Mouse (Mus musculus) hindbrain, embryonic 12.5 days (tissue): ENCODE data around the gene Sergef. TPM values are rescaled to one million over a fixed set of nuclear protein-coding genes. Genes with fewer than 3 reads are reported as not detected.

Experiments used
- ATAC-seq: fragments of 200-750 bp; cut with Nextera tagmentation; 2 replicates; pipeline ENCODE4 v1.8.0; 2017; ENCODE audit warnings: moderate TSS enrichment; ENCODE audit not compliant: low FRiP score
- H3K27ac ChIP-seq: fragments of 300-500 bp; sonication (generic); 2 replicates; pipeline ENCODE4 v1.5.1; 2016; ENCODE audit warnings: mild to moderate bottlenecking
- H3K27me3 ChIP-seq: fragments of 300-500 bp; sonication (generic); 2 replicates; pipeline ENCODE4 v1.6.1; 2016; ENCODE audit warnings: mild to moderate bottlenecking
- H3K36me3 ChIP-seq: fragments of 300-500 bp; sonication (generic); 2 replicates; pipeline ENCODE4 v1.6.1; 2016; ENCODE audit warnings: mild to moderate bottlenecking
- H3K4me1 ChIP-seq: fragments of 300-500 bp; sonication (generic); 2 replicates; pipeline ENCODE4 v1.6.1; 2016
- H3K4me2 ChIP-seq: fragments of 300-500 bp; sonication (generic); replicated peaks from 2 replicates; pipeline ENCODE4 v1.6.1; 2016; ENCODE audit warnings: mild to moderate bottlenecking
- H3K4me3 ChIP-seq: fragments of 300-500 bp; sonication (generic); 2 replicates; pipeline ENCODE4 v1.5.1; 2016; ENCODE audit warnings: mild to moderate bottlenecking
- H3K9ac ChIP-seq: fragments of 300-500 bp; sonication (generic); 2 replicates; pipeline ENCODE4 v1.6.1; 2016; ENCODE audit warnings: mild to moderate bottlenecking, moderate library complexity
- H3K9me3 ChIP-seq: fragments of 300-500 bp; sonication (generic); replicated peaks from 2 replicates; pipeline ENCODE4 v1.6.1; 2016; ENCODE audit warnings: mild to moderate bottlenecking
- WGBS: fragments of 180-500 bp; shearing (Covaris S2); methylation state at CpG from one replicate; pipeline ENCODE4 v1.1.7; 2016; 5-methylcytosine and 5-hydroxymethylcytosine counted together
- polyA plus RNA-seq: library from polyadenylated mRNA; unstranded; fragments of >200 nt; fragmentation: Nextera tagmentation; extraction: Ambion mirVana; gene quantifications from 2 replicates; pipeline ENCODE4 v1.2.1, GENCODE M21; 2016

Gene Sergef
- polyA plus RNA-seq, 1 experiment from 2014 or later, result 18.9 TPM

DNA sequence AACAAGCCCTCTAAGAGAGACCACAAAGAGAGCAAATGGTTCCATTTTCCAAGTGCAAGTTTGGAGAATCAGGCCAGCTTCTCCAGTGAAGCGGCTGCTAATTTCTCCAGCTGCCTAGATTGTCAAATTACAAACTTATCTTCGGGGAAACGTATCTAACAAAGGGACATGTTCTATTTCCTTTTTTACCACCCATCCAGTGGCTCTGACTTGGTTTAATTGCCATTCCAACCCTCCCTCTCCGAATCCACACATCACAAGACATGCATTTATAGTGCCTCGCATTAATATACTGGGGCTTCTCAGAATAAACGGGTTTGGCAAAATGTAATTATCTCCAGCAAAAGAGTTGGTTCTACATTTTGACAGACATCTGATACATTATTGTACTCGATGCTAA lies 88.4 kb downstream of the Sergef start:
- 87% methylated on average over 7 of the region's 7 CpGs for WGBS
- Histone ChIP-seq H3K9me3 (no peaks in the 10 kb centered on the region), H3K27ac (0 out of 2 replicates have a peak overlapping the region, but pooled peaks have one; percentile 67), H3K4me2 (no peak overlapping the region), H3K4me3 (no peak overlapping the region), H3K9ac (no peak overlapping the region), H3K4me1 (peaks cover 28% of the 10 kb centered on the region), H3K36me3 (no peaks in the 10 kb centered on the region), H3K27me3 (no peaks in the 10 kb centered on the region)
- no peak for ATAC-seq

- Histone ChIP-seq H3K9me3 (no peaks in the 10 kb centered on the region), H3K9ac (no peak overlapping the region), H3K4me3 (no peak overlapping the region), H3K4me2 (no peak overlapping the region), H3K27ac (no peak overlapping the region), H3K36me3 (no peaks in the 10 kb centered on the region), H3K4me1 (peaks cover 15% of the 10 kb centered on the region), H3K27me3 (no peaks in the 10 kb centered on the region)
- WGBS, result 82% methylated on average over 3 of the region's 3 CpGs
- no peak for ATAC-seq
These were observed 91.5 kb downstream of the Sergef start for GRCm38 (mm10) chr7:46548124-46548523.

- no peak overlapping the region for H3K9ac ChIP-seq
- no peaks in the 10 kb centered on the region for H3K27me3 ChIP-seq
- peaks cover 12% of the 10 kb centered on the region for H3K4me1 ChIP-seq
- ATAC-seq, result no peak
- no peaks in the 10 kb centered on the region for H3K9me3 ChIP-seq
- no peak overlapping the region for H3K27ac ChIP-seq
- H3K36me3 ChIP-seq, result no peaks in the 10 kb centered on the region
- H3K4me2 ChIP-seq, result no peak overlapping the region
- no peak overlapping the region for H3K4me3 ChIP-seq
- WGBS, result 95% methylated on average over 3 of the region's 3 CpGs
These were observed 92.0 kb downstream of the Sergef start for GRCm38 (mm10) chr7:46547642-46548041.

DNA sequence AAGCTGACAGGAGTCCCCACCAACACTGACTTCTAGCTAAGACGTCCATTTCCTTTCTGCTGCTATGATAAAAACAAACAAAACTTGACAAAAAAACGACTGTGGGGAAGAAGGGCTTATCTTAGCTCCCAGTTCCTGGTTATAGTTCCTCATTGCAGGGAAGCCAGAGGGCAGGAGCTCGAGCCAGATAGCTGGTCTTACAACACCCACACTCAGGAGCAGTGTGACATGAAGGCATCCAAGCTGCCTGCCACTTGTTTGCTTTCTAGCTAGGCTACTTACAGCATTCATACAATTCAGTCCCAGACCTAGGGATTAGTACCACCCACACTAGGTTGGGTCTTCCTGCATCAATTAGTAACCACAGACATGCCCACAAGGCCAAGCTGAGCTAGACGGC lies 93.1 kb downstream of the Sergef start:
- Histone ChIP-seq H3K9ac (no peak overlapping the region), H3K4me2 (no peak overlapping the region), H3K4me1 (peaks cover under 1% of the 10 kb centered on the region; the same call in 1 of the 2 replicates), H3K9me3 (no peaks in the 10 kb centered on the region), H3K27me3 (no peaks in the 10 kb centered on the region), H3K27ac (no peak overlapping the region), H3K4me3 (no peak overlapping the region), H3K36me3 (peaks cover 4% of the 10 kb centered on the region; the same call in 1 of the 2 replicates)
- WGBS, result 60% methylated on average over 4 of the region's 4 CpGs
- ATAC-seq, result no peak

DNA sequence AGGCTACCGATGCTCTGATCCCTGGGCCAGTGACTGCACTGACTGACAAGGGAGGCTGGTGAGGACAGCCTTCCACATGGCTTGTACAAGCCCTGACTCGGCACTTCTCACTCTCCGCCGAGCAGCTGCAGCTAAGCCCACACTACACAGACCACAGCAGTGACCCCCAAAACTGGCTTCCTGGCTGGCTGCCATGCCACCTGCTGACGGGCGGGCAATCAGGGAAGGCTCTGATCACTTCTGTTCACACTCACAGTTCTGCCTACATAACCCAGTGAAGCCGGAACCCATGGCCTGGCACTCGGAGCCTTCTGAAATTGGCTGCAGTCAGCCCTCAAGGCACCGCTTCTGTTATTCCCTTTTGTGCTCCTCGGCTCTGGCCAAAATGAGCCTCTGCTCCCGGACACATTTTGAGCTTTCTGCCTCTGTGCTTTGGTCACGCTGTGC lies 95.4 kb downstream of the Sergef start:
- Histone ChIP-seq H3K27ac (no peak overlapping the region), H3K4me3 (no peak overlapping the region), H3K4me2 (no peak overlapping the region), H3K4me1 (no peaks in the 10 kb centered on the region), H3K9ac (no peak overlapping the region), H3K27me3 (no peaks in the 10 kb centered on the region), H3K9me3 (no peaks in the 10 kb centered on the region), H3K36me3 (peaks cover 4% of the 10 kb centered on the region; the same call in 1 of the 2 replicates)
- WGBS, result 72% methylated on average over 12 of the region's 12 CpGs
- ATAC-seq, result no peak

GRCm38 (mm10) chr7:46542117-46542516 lies 97.5 kb downstream of the Sergef start:
- Histone ChIP-seq H3K9ac (no peak overlapping the region), H3K36me3 (peaks cover 4% of the 10 kb centered on the region; the same call in 1 of the 2 replicates), H3K27me3 (no peaks in the 10 kb centered on the region), H3K4me1 (no peaks in the 10 kb centered on the region), H3K27ac (no peak overlapping the region), H3K9me3 (no peaks in the 10 kb centered on the region), H3K4me2 (no peak overlapping the region), H3K4me3 (no peak overlapping the region)
- WGBS, result 95% methylated on average over 3 of the region's 3 CpGs
- no peak for ATAC-seq

DNA sequence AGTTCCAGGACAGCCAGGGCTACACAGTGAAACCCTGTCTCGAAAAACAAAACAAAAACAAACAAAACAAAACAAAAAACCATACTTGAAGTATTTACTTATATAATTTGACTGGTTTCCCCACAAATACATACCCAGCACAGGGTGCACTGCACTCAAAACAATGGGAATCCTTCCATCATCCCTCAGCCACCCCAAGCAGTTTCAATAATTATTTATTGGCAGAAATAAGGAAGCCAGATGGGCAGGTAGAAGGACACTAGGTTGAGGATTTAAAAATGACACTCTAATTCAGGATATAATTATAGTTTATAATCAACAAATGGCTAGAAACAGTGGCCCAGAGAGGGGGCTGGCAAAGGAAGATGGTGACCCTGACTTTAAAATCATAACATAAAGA lies 99.0 kb downstream of the Sergef start:
- no peaks in the 10 kb centered on the region for H3K27me3 ChIP-seq
- no peaks in the 10 kb centered on the region for H3K9me3 ChIP-seq
- peaks cover 6% of the 10 kb centered on the region for H3K4me1 ChIP-seq
- no peak overlapping the region for H3K9ac ChIP-seq
- H3K36me3 ChIP-seq, result peaks cover 4% of the 10 kb centered on the region; the same call in 1 of the 2 replicates
- no peak overlapping the region for H3K4me3 ChIP-seq
- WGBS, result 70% methylated on average over 1 of the region's 1 CpGs
- ATAC-seq, result no peak
- H3K27ac ChIP-seq, result no peak overlapping the region
- H3K4me2 ChIP-seq, result no peak overlapping the region

DNA sequence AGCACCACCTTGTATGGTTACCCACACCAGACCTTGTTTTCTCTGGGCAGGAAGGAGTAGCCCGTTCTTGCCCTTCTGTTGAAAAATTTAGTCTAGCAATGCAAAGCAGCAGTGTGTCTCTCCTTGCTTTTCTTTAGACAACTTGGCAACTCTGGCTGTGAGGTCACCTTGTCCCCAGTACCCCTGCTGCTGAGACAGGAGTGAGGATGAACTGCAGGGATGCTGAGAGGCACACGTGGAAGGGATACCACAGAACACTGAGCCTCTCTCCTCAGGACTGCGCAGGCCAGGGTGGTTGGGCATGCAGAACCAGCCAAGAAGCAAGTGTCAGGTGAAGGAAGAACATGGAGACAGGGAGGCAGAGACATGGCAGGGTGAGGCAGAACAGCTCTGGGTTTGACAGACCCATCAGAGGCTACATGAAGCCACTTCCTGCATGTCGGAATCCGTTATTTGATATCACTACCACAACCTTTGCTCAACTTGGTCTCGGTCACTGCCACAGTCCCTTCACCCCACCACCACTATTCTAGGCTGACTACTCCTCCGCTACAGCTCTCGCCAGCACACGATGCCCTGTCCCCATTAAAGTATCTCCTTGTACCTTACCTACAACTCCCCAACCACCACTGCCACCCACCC lies 103.0 kb downstream of the Sergef start:
- WGBS, result 91% methylated on average over 9 of the region's 9 CpGs

DNA sequence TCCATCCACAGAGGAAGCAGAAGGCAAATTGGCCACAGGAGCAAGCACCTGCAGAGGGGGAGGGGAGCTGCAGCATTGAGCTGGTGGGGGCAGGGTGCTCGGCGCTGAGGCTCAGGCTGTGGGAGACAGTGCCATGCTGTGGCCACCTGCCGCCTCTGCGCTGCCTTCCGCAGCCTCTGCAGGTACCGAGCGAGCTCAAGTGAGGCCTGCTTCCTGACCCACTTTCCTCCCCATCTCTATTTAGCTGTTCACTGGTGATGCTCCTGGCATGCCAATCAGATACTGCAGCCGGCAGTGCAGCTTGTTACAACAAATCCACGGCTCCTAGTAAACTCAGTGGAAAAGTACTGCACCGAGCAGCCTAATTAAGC lies 104.2 kb downstream of the Sergef start:
- Histone ChIP-seq H3K4me2 (peak overlapping the region; percentile 23; the same call in 1 of the 2 replicates), H3K9ac (peak overlapping the region; percentile 41; the same call in 1 of the 2 replicates), H3K27ac (no peak overlapping the region)

More for the DNA sequence above, 103.0 kb downstream of the Sergef start:
- no peaks in the 10 kb centered on the region for H3K36me3 ChIP-seq
- ATAC-seq, result no peak
- no peak overlapping the region for H3K4me2 ChIP-seq
- H3K4me1 ChIP-seq, result peaks cover 19% of the 10 kb centered on the region
- H3K9ac ChIP-seq, result no peak overlapping the region
- no peaks in the 10 kb centered on the region for H3K27me3 ChIP-seq
- H3K9me3 ChIP-seq, result no peaks in the 10 kb centered on the region
- H3K4me3 ChIP-seq, result no peak overlapping the region
- no peak overlapping the region for H3K27ac ChIP-seq

GRCm38 (mm10) chr7:46534767-46535428 lies 104.7 kb downstream of the Sergef start:
- H3K4me2 ChIP-seq, result no peak overlapping the region

More for the DNA sequence above, 104.2 kb downstream of the Sergef start:
- ATAC-seq, result peak; percentile 80
- no peaks in the 10 kb centered on the region for H3K27me3 ChIP-seq
- peaks cover 19% of the 10 kb centered on the region for H3K4me1 ChIP-seq
- no peaks in the 10 kb centered on the region for H3K9me3 ChIP-seq
- H3K36me3 ChIP-seq, result no peaks in the 10 kb centered on the region
- H3K4me3 ChIP-seq, result no peak overlapping the region
- 19% methylated on average over 10 of the region's 10 CpGs for WGBS

DNA sequence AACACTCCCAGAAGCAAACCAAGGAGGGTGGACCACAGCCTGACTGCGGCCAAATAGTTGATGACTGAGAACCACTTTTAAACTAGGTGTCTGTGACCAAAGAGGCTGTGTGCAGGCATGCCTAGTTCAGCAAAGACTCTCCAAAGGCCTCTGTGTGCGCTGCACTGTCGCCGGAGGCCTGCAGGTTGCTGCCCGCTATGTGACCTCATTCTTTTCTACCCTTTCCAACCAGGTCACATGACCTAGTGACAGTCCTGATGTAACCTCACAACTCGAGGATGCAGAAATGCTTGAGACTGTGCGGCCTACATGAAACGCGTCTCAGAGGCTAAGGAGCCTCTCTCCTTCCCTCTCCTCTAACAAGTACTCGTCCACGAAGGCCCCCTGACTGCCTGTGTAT lies 106.1 kb downstream of the Sergef start:
- no peak overlapping the region for H3K4me2 ChIP-seq
- H3K27ac ChIP-seq, result no peak overlapping the region

More at GRCm38 (mm10) chr7:46534767-46535428, 104.7 kb downstream of the Sergef start:
- 83% methylated on average over 11 of the region's 11 CpGs for WGBS
- Histone ChIP-seq H3K4me1 (peaks cover 20% of the 10 kb centered on the region), H3K4me3 (no peak overlapping the region), H3K9me3 (no peaks in the 10 kb centered on the region), H3K27me3 (no peaks in the 10 kb centered on the region), H3K9ac (no peak overlapping the region), H3K27ac (no peak overlapping the region), H3K36me3 (no peaks in the 10 kb centered on the region)
- ATAC-seq, result peak; percentile 33; the same call in 1 of the 2 replicates

DNA sequence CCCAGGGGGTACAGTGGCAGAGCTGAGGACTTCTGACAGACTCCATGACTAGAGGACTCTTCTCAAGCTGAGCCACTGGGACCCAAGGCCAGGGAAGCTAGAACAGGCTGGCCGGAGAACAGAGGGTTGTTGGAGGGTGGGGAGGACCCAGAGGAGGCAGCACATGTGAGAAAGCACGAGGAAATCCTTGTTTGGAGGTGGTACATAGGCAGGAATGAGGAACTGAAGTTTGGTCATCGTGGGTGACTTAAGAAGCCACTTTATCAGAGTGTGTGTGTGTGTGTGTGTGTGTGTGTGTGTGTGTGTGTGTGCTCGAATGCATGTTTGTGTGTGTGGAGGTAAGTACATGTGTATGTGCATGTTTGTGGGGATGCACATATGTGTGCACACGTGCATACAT lies 108.3 kb downstream of the Sergef start:
- H3K27me3 ChIP-seq, result no peaks in the 10 kb centered on the region
- H3K36me3 ChIP-seq, result no peaks in the 10 kb centered on the region
- H3K4me3 ChIP-seq, result no peak overlapping the region
- WGBS, result 82% methylated on average over 5 of the region's 5 CpGs
- H3K4me2 ChIP-seq, result no peak overlapping the region
- no peak overlapping the region for H3K27ac ChIP-seq
- H3K9me3 ChIP-seq, result no peaks in the 10 kb centered on the region
- ATAC-seq, result no peak
- peaks cover 25% of the 10 kb centered on the region for H3K4me1 ChIP-seq
- H3K9ac ChIP-seq, result no peak overlapping the region

More for the DNA sequence above, 106.1 kb downstream of the Sergef start:
- WGBS, result 75% methylated on average over 11 of the region's 11 CpGs
- Histone ChIP-seq H3K4me1 (peaks cover 25% of the 10 kb centered on the region), H3K27me3 (no peaks in the 10 kb centered on the region), H3K36me3 (no peaks in the 10 kb centered on the region), H3K9ac (no peak overlapping the region), H3K4me3 (no peak overlapping the region), H3K9me3 (no peaks in the 10 kb centered on the region)
- no peak for ATAC-seq
